Mouse (Mus musculus) heart, embryonic 10.5 days (tissue): ENCODE data around the gene Sfrp5. TPM values are rescaled to one million over a fixed set of nuclear protein-coding genes. Genes with fewer than 3 reads are reported as not detected.
A peak's percentile ranks its signal among the peaks of the same experiment; 100 is the strongest.

ENCODE experiments used
- DNase-seq: peaks from one replicate; pipeline ENCODE4 v3.0.0-alpha.2; 2017; ENCODE audit warnings: low spot score
- H3K27ac ChIP-seq: fragments of 300-500 bp; sonication (generic); 2 replicates; pipeline ENCODE4 v1.5.1; 2016; ENCODE audit warnings: mild to moderate bottlenecking
- H3K27me3 ChIP-seq: fragments of 300-500 bp; sonication (generic); 2 replicates; pipeline ENCODE4 v1.6.1; 2016; ENCODE audit warnings: mild to moderate bottlenecking; ENCODE audit not compliant: poor library complexity, insufficient read depth, severe bottlenecking
- H3K36me3 ChIP-seq: fragments of 300-500 bp; sonication (generic); 2 replicates; pipeline ENCODE4 v1.6.1; 2016; ENCODE audit warnings: mild to moderate bottlenecking, moderate library complexity
- H3K4me1 ChIP-seq: fragments of 300-500 bp; sonication (generic); 2 replicates; pipeline ENCODE4 v1.6.1; 2016; ENCODE audit warnings: mild to moderate bottlenecking
- H3K4me3 ChIP-seq: fragments of 300-500 bp; sonication (generic); 2 replicates; pipeline ENCODE4 v1.5.1; 2016; ENCODE audit warnings: mild to moderate bottlenecking, moderate library complexity
- H3K9me3 ChIP-seq: fragments of 300-500 bp; sonication (generic); 2 replicates; pipeline ENCODE4 v1.6.1; 2016; ENCODE audit warnings: mild to moderate bottlenecking, moderate library complexity
- WGBS: fragments of 180-500 bp; shearing (Covaris S2); methylation state at CpG from one replicate; pipeline ENCODE4 v1.1.7; 2016; 5-methylcytosine and 5-hydroxymethylcytosine counted together
- polyA plus RNA-seq: library from polyadenylated mRNA; unstranded; fragments of >200 nt; fragmentation: Nextera tagmentation; extraction: Ambion mirVana; gene quantifications from 2 replicates; pipeline ENCODE4 v1.2.1, GENCODE M21; 2016

Gene Sfrp5
- polyA plus RNA-seq, 1 experiment from 2014 or later, result 18.6 TPM

DNA sequence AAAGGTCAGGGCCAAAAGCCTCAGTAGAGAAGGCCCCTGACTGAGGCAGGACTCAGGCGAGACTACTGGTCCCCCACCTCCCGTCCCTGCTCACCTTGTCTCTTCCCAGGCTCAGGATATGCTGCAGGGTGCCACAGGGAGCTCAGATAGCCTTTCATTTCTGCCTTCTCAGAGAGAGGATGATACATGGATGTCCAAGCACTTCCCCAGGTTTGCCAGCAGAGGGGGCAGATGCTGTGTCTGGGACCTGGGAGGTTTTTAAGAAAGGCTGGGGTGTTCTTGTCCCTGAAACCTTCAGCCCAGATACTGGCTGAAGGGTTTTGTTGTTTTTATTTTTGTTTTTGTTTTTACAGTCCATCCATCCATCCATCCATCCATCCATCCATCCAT lies 15.3 kb upstream of the Sfrp5 start:
- H3K27me3 ChIP-seq, result no peaks in the 10 kb centered on the region; the same call in 1 of the 2 replicates
- no peaks in the 10 kb centered on the region for H3K9me3 ChIP-seq
- peaks cover 20% of the 10 kb centered on the region for H3K4me1 ChIP-seq
- H3K4me3 ChIP-seq, result no peak overlapping the region
- no peak overlapping the region for H3K27ac ChIP-seq
- no peak for DNase-seq
- WGBS, result 11% methylated on average over 2 of the region's 2 CpGs
- H3K36me3 ChIP-seq, result no peaks in the 10 kb centered on the region

- no peak for DNase-seq
- H3K4me3 ChIP-seq, result no peak overlapping the region
- H3K9me3 ChIP-seq, result no peaks in the 10 kb centered on the region
- 75% methylated on average over 7 of the region's 7 CpGs for WGBS
- no peak overlapping the region for H3K27ac ChIP-seq
- no peaks in the 10 kb centered on the region; the same call in 1 of the 2 replicates for H3K27me3 ChIP-seq
- H3K4me1 ChIP-seq, result peaks cover 24% of the 10 kb centered on the region
- no peaks in the 10 kb centered on the region for H3K36me3 ChIP-seq
These were observed 14.8 kb upstream of the Sfrp5 start for GRCm38 (mm10) chr19:42216699-42217373.

- Histone ChIP-seq H3K4me3 (no peak overlapping the region), H3K9me3 (no peaks in the 10 kb centered on the region), H3K27ac (no peak overlapping the region), H3K4me1 (peaks cover 36% of the 10 kb centered on the region), H3K36me3 (no peaks in the 10 kb centered on the region), H3K27me3 (peaks cover 7% of the 10 kb centered on the region; the same call in 1 of the 2 replicates)
- 71% methylated on average over 2 of the region's 2 CpGs for WGBS
- DNase-seq, result no peak
These were observed 12.5 kb upstream of the Sfrp5 start for GRCm38 (mm10) chr19:42214601-42215000.

DNA sequence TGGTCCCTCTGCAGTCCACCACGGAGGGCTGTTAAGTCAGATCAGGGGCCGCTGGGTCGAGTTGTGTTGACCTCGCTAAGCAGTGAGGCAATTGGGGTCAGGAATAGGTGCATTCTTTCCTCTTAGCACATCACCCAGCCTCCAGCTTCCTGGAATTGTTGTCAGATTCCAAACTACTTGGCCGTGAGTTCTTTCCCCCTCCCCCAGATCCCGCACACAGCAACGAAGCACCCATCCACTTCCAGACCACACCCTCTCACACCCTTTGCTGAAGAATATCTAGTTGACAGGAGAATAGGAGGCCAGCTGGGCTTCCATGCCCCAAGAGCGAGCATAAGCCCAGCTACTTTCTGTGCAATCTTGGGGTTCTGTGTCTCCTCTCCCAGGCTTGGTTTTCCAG lies 9.9 kb upstream of the Sfrp5 start:
- no peak for DNase-seq
- Histone ChIP-seq H3K4me3 (no peak overlapping the region), H3K27ac (no peak overlapping the region), H3K4me1 (peaks cover 40% of the 10 kb centered on the region), H3K36me3 (no peaks in the 10 kb centered on the region), H3K27me3 (peaks cover 14% of the 10 kb centered on the region; the same call in 1 of the 2 replicates), H3K9me3 (no peaks in the 10 kb centered on the region)
- 13% methylated on average over 8 of the region's 8 CpGs for WGBS

DNA sequence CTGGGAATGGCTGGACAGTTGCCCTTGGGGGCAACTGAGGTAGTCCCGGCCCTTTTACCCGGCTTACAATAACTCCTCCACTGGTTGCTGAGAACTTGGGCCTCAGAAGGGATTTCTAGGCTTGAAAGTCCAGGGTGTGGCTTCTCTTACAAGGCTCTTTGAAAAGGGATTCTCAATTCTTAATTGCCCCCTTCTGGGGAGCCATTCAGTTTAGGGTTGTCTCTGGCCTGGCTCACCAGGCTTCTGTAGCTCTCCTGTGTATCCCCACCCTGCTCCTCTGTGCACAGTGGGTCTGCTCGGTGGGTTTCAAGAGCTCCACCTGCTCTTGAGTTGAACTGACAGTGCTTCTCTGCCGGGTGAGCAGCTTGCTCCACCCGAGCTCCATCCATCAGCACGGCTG lies 7.9 kb upstream of the Sfrp5 start:
- peaks cover 14% of the 10 kb centered on the region; the same call in 1 of the 2 replicates for H3K27me3 ChIP-seq
- H3K27ac ChIP-seq, result no peak overlapping the region
- H3K9me3 ChIP-seq, result no peaks in the 10 kb centered on the region
- DNase-seq, result no peak
- peaks cover 31% of the 10 kb centered on the region for H3K4me1 ChIP-seq
- WGBS, result 45% methylated on average over 6 of the region's 6 CpGs
- no peaks in the 10 kb centered on the region for H3K36me3 ChIP-seq
- H3K4me3 ChIP-seq, result no peak overlapping the region

DNA sequence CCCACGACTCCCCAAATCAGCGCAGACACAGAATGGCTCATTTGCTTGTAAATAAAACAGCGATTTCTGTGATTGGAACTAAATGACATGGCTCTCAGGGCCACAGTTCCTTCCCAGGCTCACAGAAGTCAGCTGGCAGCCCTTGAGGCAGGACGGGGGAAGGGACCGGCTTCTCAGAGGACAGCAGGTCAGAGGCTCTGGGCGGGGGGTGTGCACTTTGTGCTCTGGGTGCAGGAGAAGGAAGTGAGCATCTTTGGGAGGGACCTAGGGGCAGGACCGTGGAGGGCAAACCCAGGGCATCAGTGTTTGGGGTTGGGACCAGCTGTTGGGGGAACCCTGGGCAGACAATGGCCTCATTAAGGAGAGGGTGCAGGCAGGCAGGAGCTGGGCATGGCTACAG lies 7.4 kb upstream of the Sfrp5 start:
- Histone ChIP-seq H3K36me3 (no peaks in the 10 kb centered on the region), H3K9me3 (no peaks in the 10 kb centered on the region), H3K27me3 (peaks cover 18% of the 10 kb centered on the region; the same call in 1 of the 2 replicates), H3K27ac (no peak overlapping the region), H3K4me3 (no peak overlapping the region), H3K4me1 (peaks cover 28% of the 10 kb centered on the region)
- no peak for DNase-seq
- 65% methylated on average over 7 of the region's 7 CpGs for WGBS

DNA sequence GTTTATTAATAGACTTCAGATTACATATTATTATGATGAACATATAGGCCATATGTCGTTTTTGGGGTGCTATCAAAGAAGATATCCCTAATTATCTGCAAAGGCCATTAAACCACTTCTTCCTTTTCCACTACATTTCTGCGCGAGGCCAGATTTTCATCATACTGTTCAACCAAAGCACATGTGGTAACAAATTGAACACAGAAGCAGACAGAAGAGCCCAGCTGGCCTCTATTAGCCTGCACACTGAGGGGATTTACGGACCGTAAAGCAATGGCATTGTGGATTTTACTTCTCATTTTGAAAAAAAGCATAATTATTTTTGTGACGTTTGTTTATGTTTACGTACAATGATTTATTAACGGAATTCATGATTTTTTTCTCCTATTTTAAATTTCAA lies 3.1 kb upstream of the Sfrp5 start:
- H3K27me3 ChIP-seq, result peaks cover 55% of the 10 kb centered on the region
- H3K4me1 ChIP-seq, result peaks cover 31% of the 10 kb centered on the region
- no peak overlapping the region for H3K4me3 ChIP-seq
- WGBS, result 86% methylated on average over 8 of the region's 8 CpGs
- H3K27ac ChIP-seq, result no peak overlapping the region
- DNase-seq, result no peak
- no peaks in the 10 kb centered on the region for H3K9me3 ChIP-seq
- no peaks in the 10 kb centered on the region for H3K36me3 ChIP-seq

DNA sequence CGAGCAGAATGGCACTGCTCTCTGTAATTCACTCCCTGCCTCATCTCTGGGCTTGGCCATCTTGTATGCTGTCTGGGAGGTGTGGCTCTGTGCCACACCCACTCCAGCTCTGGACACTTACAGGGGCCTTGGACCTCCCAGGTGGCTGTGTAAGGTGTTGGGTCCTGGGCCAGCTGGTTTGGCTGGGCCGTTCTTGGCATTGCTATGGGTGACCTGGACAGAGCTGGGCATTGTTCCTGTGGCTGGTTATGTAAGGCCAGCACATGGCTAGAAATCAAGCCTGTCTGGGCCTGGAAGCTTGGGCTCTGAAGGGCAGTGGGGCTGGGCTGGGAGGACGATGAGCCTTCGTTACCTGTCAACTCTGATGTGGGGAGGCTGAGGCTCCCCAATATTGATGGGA lies 2.3 kb upstream of the Sfrp5 start:
- H3K27ac ChIP-seq, result no peak overlapping the region
- H3K4me1 ChIP-seq, result peaks cover 30% of the 10 kb centered on the region
- WGBS, result 79% methylated on average over 4 of the region's 4 CpGs

DNA sequence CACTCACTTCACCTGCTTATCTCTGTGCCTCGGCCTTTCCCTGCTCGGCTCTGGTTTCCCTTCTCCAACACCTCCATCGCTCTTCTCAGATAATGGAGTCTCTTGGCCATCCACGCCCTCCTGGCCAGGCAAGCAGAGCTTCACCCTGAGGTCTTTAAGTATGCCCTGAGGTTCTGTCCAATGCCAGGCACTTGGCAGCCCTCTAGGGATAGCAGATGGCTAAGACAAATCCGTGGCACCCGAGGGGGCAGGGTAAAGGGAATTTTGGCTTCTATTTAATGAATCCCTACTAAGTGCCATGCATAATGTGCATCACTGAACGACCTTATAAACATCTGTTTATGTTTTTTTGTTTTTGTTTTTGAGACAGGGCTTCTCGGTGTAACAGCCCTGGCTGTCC lies 415 bp upstream of the Sfrp5 start:
- Histone ChIP-seq H3K4me3 (peak overlapping the region; percentile 53), H3K4me1 (peaks cover 37% of the 10 kb centered on the region), H3K9me3 (no peaks in the 10 kb centered on the region), H3K27ac (peak overlapping the region; percentile 9; the same call in 1 of the 2 replicates), H3K36me3 (no peaks in the 10 kb centered on the region), H3K27me3 (peaks cover 71% of the 10 kb centered on the region)
- DNase-seq, result no peak
- WGBS, result 25% methylated on average over 8 of the region's 8 CpGs

More for the DNA sequence above, 2.3 kb upstream of the Sfrp5 start:
- no peaks in the 10 kb centered on the region for H3K36me3 ChIP-seq
- no peak for DNase-seq
- H3K27me3 ChIP-seq, result peaks cover 62% of the 10 kb centered on the region
- H3K4me3 ChIP-seq, result no peak overlapping the region
- no peaks in the 10 kb centered on the region for H3K9me3 ChIP-seq

GRCm38 (mm10) chr19:42198026-42198425 lies 4.0 kb downstream of the Sfrp5 start:
- H3K4me3 ChIP-seq, result no peak overlapping the region
- WGBS, result 43% methylated on average over 11 of the region's 11 CpGs
- no peak for DNase-seq
- H3K36me3 ChIP-seq, result 0 out of 2 replicates have a peak, but pooled peaks cover 5% of the 10 kb centered on the region
- H3K27me3 ChIP-seq, result peaks cover 52% of the 10 kb centered on the region
- no peaks in the 10 kb centered on the region for H3K9me3 ChIP-seq
- peaks cover 42% of the 10 kb centered on the region for H3K4me1 ChIP-seq
- no peak overlapping the region for H3K27ac ChIP-seq

DNA sequence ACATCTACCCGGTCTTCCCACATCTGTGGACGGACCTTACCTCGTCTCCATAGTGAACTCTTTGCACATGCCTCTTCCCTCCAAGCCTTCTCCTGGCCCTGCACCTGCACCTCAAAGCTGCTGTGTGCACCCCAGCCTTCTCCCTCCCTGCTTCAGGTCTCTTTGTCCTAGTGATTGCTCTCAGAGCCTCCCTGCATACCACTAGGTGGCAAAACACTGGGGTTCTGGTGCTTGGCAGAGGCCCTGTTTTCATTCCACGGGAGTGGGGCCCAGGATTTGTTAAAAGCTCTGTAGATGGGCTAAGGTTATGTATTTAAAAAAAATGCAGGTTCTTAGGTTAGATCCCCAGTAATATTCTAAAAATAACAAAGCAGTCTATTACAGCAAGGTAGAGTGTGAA lies 5.0 kb downstream of the Sfrp5 start:
- WGBS, result 70% methylated on average over 4 of the region's 4 CpGs

DNA sequence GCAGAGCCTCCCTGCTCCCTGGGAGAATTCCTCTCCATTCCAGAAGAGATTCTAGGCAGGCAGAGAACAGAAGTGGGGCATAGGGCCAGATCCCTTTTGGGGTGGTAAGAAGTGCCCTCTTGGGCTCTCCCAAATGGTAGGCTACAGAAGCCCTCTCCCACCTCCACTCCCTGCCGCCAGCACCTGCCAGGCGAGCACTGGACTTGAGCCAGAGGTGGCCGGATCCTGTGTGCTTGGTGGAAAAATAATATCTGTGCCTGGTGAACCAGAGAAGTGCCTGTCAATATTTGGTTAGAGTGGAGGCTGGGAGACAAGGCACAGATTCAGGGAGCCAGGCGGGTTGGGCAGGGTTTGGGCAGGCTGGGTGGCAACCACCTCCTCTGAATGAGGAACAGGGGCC lies 5.7 kb downstream of the Sfrp5 start:
- no peak for DNase-seq
- Histone ChIP-seq H3K9me3 (no peaks in the 10 kb centered on the region), H3K36me3 (peaks cover 15% of the 10 kb centered on the region; the same call in 1 of the 2 replicates), H3K27me3 (peaks cover 36% of the 10 kb centered on the region), H3K4me1 (peaks cover 31% of the 10 kb centered on the region), H3K27ac (no peak overlapping the region), H3K4me3 (no peak overlapping the region)
- 75% methylated on average over 4 of the region's 4 CpGs for WGBS

More for the DNA sequence above, 5.0 kb downstream of the Sfrp5 start:
- Histone ChIP-seq H3K36me3 (0 out of 2 replicates have a peak, but pooled peaks cover 9% of the 10 kb centered on the region), H3K27me3 (peaks cover 43% of the 10 kb centered on the region), H3K9me3 (no peaks in the 10 kb centered on the region), H3K4me1 (peaks cover 38% of the 10 kb centered on the region), H3K27ac (no peak overlapping the region), H3K4me3 (no peak overlapping the region)
- no peak for DNase-seq

GRCm38 (mm10) chr19:42193311-42193710 lies 8.7 kb downstream of the Sfrp5 start:
- WGBS, result 65% methylated on average over 2 of the region's 2 CpGs
- Histone ChIP-seq H3K27me3 (peaks cover 5% of the 10 kb centered on the region), H3K27ac (0 out of 2 replicates have a peak overlapping the region, but pooled peaks have one; percentile 29), H3K4me3 (no peak overlapping the region), H3K9me3 (no peaks in the 10 kb centered on the region), H3K4me1 (peaks cover 10% of the 10 kb centered on the region; the same call in 1 of the 2 replicates), H3K36me3 (peaks cover 29% of the 10 kb centered on the region)
- DNase-seq, result no peak
